In the genomic region with DNA sequence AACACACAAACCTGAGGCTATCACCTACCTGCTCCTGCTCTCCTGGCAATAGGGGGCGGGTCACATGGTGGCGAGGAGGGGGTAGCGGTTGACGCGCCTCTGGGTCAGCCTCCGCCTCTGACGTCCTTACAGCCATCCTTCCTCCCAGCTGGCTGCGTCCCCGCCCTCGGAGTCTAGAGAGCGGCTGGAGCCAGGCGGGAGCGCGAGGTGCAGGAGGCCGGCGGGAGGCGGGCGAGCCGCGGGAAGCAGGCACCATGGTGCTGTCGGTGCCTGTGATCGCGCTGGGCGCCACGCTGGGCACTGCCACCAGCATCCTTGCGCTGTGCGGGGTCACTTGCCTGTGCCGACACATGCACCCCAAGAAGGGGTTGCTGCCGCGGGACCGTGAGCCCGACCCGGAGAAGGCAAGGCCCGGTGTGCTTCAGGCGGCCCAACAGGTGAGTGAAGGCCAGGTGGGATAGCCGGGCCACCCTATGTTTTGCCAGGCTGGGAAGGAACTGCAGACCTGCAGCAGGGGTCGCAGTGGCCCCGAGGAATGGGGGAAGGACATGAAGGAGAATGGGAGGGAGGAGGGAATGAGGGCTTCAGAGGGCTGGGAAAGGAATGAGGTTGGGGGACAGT, we compare ENCODE assay signal across 8 mouse cellular contexts. TPM values are rescaled to one million over a fixed set of nuclear protein-coding genes. Genes with fewer than 3 reads are reported as not detected.
DNase-seq lines count a peak whose midpoint lies in the region; ATAC-seq lines count a peak whose summit lies in the region.

Gene Syt13, plus strand, starts transcription at position 166 of the 621 bp plus-strand sequence.

- under 1% methylated on average over 38 of the region's 38 CpGs for WGBS in midbrain, embryonic 13.5 days
- WGBS in stomach, embryonic 15.5 days: under 1% methylated on average over 38 of the region's 38 CpGs

- peak within 1 kb of the TSS; percentile 77 for H3K9ac ChIP-seq in midbrain, embryonic 13.5 days (replicated peaks)
- peak within 1 kb of the TSS; percentile 37; the same call in 1 of the 2 replicates for H3K9ac ChIP-seq in stomach, embryonic 15.5 days

- peak; percentile 50 to 54 for DNase-seq in adrenal gland, adult 18-20 months (ENCODE audit: low spot score in 2 of 2)
- DNase-seq in cerebellum, postnatal 36 days: peak; percentile 76 to 80
- peak; percentile 60 for DNase-seq in gastrocnemius, postnatal 10 days
- DNase-seq in kidney, adult 11 months: peak; percentile 8
- peak; percentile 66 for DNase-seq in left cerebral cortex, postnatal 4 days

- ATAC-seq in midbrain, embryonic 13.5 days: peak; percentile 62
- peak; percentile 74 for ATAC-seq in stomach, embryonic 15.5 days (ENCODE audit: insufficient read depth, low FRiP score, low read depth)
- ATAC-seq in activated CD4-positive, CD25-positive, alpha-beta regulatory T cell, adult 4 months: no peak

- peak within 1 kb of the TSS; percentile 83 for H3K4me2 ChIP-seq in midbrain, embryonic 13.5 days (replicated peaks)
- H3K4me2 ChIP-seq in stomach, embryonic 15.5 days: peak within 1 kb of the TSS; percentile 90

- H3K4me3 ChIP-seq in midbrain, embryonic 13.5 days (replicated peaks): peak within 1 kb of the TSS; percentile 54
- peak within 1 kb of the TSS; percentile 48 for H3K4me3 ChIP-seq in stomach, embryonic 15.5 days (replicated peaks)

- H3K27ac ChIP-seq in midbrain, embryonic 13.5 days: peak within 1 kb of the TSS; percentile 84
- H3K27ac ChIP-seq in stomach, embryonic 15.5 days: no peak within 1 kb of the TSS

- H3K4me1 ChIP-seq in midbrain, embryonic 13.5 days (replicated peaks): peaks cover 77% of the 10 kb centered on the region
- H3K4me1 ChIP-seq in stomach, embryonic 15.5 days: peaks cover 14% of the 10 kb centered on the region

- peaks cover 5% of the 10 kb centered on the region; the same call in 1 of the 2 replicates for H3K27me3 ChIP-seq in midbrain, embryonic 13.5 days
- peaks cover 11% of the 10 kb centered on the region; the same call in 1 of the 2 replicates for H3K27me3 ChIP-seq in stomach, embryonic 15.5 days (replicated peaks)

- no peaks in the 10 kb centered on the region for H3K9me3 ChIP-seq in midbrain, embryonic 13.5 days
- no peaks in the 10 kb centered on the region for H3K9me3 ChIP-seq in stomach, embryonic 15.5 days

- intact Hi-C loops in left cerebral cortex, postnatal 4 days (cut with DNase I): no loop called here

- H3K36me3 ChIP-seq in midbrain, embryonic 13.5 days: no peaks in the 10 kb centered on the region
- H3K36me3 ChIP-seq in stomach, embryonic 15.5 days: no peaks in the 10 kb centered on the region

RNA-seq across cellular contexts. Expression of gene Syt13, which starts in this region (rescaled TPM):
- 1 to 10 TPM; 1.0 to 2.8 TPM for total RNA-seq in adrenal gland, adult 18-20 months (2021)
- total RNA-seq in gastrocnemius, postnatal 10 days (2021): 1 to 10 TPM; 1.0 to 1.1 TPM
- 10 to 100 TPM; 24.3 to 31.7 TPM for total RNA-seq in left cerebral cortex, postnatal 4 days (2021)
- 62.3 and 99.1 TPM in 2 replicates for polyA plus RNA-seq in midbrain, embryonic 13.5 days (2015; fragmentation: Nextera tagmentation; extraction: Ambion mirVana)
- polyA plus RNA-seq in stomach, embryonic 15.5 days (2015; fragmentation: Nextera tagmentation; extraction: Ambion mirVana): 10.4 and 11.4 TPM in 2 replicates
- not detected for polyA plus RNA-seq in activated CD4-positive, CD25-positive, alpha-beta regulatory T cell, adult 4 months (2017; shearing (Covaris generic))

Comparison
In these comparisons a context has a peak if more than half of its experiments do, and no peak if none do; other contexts are left out.
1. RNA of gene Syt13 (total RNA-seq): 24.3 to 31.7 TPM in left cerebral cortex, postnatal 4 days; 1.0 to 2.8 TPM in adrenal gland, adult 18-20 months and 1.0 to 1.1 TPM in gastrocnemius, postnatal 10 days; every median in the first group is over 4 times any median in the second.
2. RNA of gene Syt13 (polyA plus RNA-seq): 62.3 to 99.1 TPM in midbrain, embryonic 13.5 days and 10.4 to 11.4 TPM in stomach, embryonic 15.5 days; not detected in activated CD4-positive, CD25-positive, alpha-beta regulatory T cell, adult 4 months; every median in the first group is over 10 times any median in the second.
3. DNase-seq: peak in every context shown above with its lines; median percentile 78 in cerebellum, postnatal 36 days; 66 in left cerebral cortex, postnatal 4 days; 60 in gastrocnemius, postnatal 10 days; 52 in adrenal gland, adult 18-20 months; 8 in kidney, adult 11 months.